27 mouse cellular contexts compared by ENCODE assay signal in the genomic region with DNA sequence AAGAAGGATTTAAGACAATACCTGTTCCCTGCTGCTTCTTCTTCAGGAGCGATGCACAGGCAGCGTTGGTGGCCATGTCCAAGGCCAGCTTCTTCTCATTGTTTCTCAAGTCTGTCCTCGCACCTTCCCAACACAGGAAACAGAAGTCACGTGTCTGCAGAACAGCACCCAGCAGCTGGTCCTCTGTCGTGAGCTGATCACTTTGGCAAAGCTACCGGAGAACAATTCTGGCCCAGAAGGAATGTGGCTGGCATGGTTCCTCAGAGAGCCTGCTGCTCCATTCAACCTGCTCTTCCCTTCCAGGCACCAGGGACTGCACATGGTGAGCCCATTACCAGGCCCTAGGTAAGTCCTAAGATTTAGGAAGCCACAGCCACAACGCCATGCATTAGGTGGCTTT. TPM values are rescaled to one million over a fixed set of nuclear protein-coding genes. Genes with fewer than 3 reads are reported as not detected.
"Had no signal": no experiment of that assay in that cellular context is flagged by ENCODE, and none has a peak within 500 bp of the region (broad histone marks: within the 10 kb centered on the region; RNA-seq: fewer than 3 reads in every experiment).

No protein-coding gene starts in this region.

- DNase-seq: cerebellum, adult 2 months; cerebellum, adult 8-10 months; cerebellum, adult 9-10 months; cerebellum, adult 9-11 months; cerebellum, postnatal 14 days; cerebellum, postnatal 25 days; cerebellum, postnatal 36 days; embryo, embryonic 11 days; forebrain, postnatal 0 days; gastrocnemius, adult 2 months; gastrocnemius, postnatal 10 days; gastrocnemius, postnatal 14 days; gastrocnemius, postnatal 25 days; gastrocnemius, postnatal 36 days; heart, adult 18-20 months; heart, adult 2 months had no signal

- H3K4me2 ChIP-seq: embryonic facial prominence, embryonic 12.5 days; embryonic facial prominence, embryonic 13.5 days; embryonic facial prominence, embryonic 15.5 days; forebrain, embryonic 12.5 days; forebrain, embryonic 13.5 days; forebrain, embryonic 15.5 days had no signal

- H3K4me3 ChIP-seq: embryonic facial prominence, embryonic 10.5 days; embryonic facial prominence, embryonic 12.5 days; embryonic facial prominence, embryonic 13.5 days; embryonic facial prominence, embryonic 15.5 days; erythroblast, embryonic 14.5 days; forebrain, embryonic 10.5 days; forebrain, embryonic 12.5 days; forebrain, embryonic 13.5 days; forebrain, embryonic 15.5 days; gastrocnemius, adult 2 months; heart, adult 2 months had no signal

- ATAC-seq: forebrain, embryonic 13.5 days; forebrain, embryonic 14.5 days; forebrain, embryonic 15.5 days; forebrain, embryonic 16.5 days; forebrain, postnatal 0 days had no signal

- H3K27me3 ChIP-seq: embryonic facial prominence, embryonic 12.5 days; embryonic facial prominence, embryonic 13.5 days; embryonic facial prominence, embryonic 15.5 days; forebrain, embryonic 12.5 days; forebrain, embryonic 13.5 days; forebrain, embryonic 15.5 days had no signal

- H3K9ac ChIP-seq: embryonic facial prominence, embryonic 12.5 days; embryonic facial prominence, embryonic 13.5 days; embryonic facial prominence, embryonic 15.5 days; forebrain, embryonic 12.5 days; forebrain, embryonic 13.5 days; forebrain, embryonic 15.5 days; forebrain, postnatal 0 days had no signal

- H3K36me3 ChIP-seq: embryonic facial prominence, embryonic 12.5 days; forebrain, embryonic 10.5 days; forebrain, embryonic 12.5 days; forebrain, embryonic 15.5 days had no signal

- H3K4me1 ChIP-seq: embryonic facial prominence, embryonic 10.5 days; embryonic facial prominence, embryonic 12.5 days; embryonic facial prominence, embryonic 13.5 days; forebrain, embryonic 10.5 days; forebrain, embryonic 12.5 days; forebrain, embryonic 13.5 days; forebrain, embryonic 15.5 days had no signal

- H3K9me3 ChIP-seq: embryonic facial prominence, embryonic 10.5 days; embryonic facial prominence, embryonic 12.5 days; embryonic facial prominence, embryonic 13.5 days; embryonic facial prominence, embryonic 15.5 days; forebrain, embryonic 10.5 days; forebrain, embryonic 12.5 days; forebrain, embryonic 13.5 days; forebrain, embryonic 15.5 days had no signal

- H3K27ac ChIP-seq: embryonic facial prominence, embryonic 10.5 days; embryonic facial prominence, embryonic 12.5 days; embryonic facial prominence, embryonic 13.5 days; embryonic facial prominence, embryonic 15.5 days; forebrain, embryonic 10.5 days; forebrain, embryonic 12.5 days; forebrain, embryonic 13.5 days; forebrain, embryonic 15.5 days; gastrocnemius, adult 2 months; heart, adult 2 months had no signal

RNA-seq across cellular contexts. Expression of a gene that starts 47.1 kb away (rescaled TPM):
- polyA plus RNA-seq: erythroblast, embryonic 14.5 days had no signal
